8 mouse cellular contexts compared by ENCODE assay signal in the genomic region with DNA sequence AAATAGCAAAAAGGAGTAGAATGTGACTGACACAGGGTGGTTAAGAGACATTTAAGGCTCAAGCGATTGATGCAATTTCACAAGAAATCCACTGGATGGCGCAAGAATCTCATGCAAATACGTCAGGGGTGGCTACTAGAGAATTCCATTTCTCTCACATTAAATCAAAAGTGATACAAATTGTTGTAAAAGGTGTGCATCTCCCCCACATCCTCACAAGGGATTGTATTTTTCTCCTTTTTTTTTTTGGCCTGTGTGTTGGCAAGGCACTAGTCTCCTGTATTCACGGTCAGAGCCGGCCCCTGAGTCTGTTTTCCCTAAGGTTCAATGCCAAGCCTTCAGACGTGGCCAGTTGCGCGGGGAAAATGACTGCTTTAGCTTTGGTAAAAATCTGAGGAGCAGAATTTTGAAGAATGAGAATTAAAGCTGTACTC.
A peak's percentile ranks its signal among the peaks of the same experiment; 100 is the strongest.
DNase-seq lines count a peak whose midpoint lies in the region; ATAC-seq lines count a peak whose summit lies in the region.

No protein-coding gene starts in this region.

- H3K27me3 ChIP-seq in heart, embryonic 10.5 days (ENCODE audit: insufficient read depth, poor library complexity, severe bottlenecking): no peaks in the 10 kb centered on the region
- H3K27me3 ChIP-seq in hindbrain, embryonic 16.5 days (replicated peaks; ENCODE audit: control insufficient read depth, insufficient read depth, low read length): no peaks in the 10 kb centered on the region

- H3K9ac ChIP-seq in hindbrain, embryonic 16.5 days (ENCODE audit: low read depth, low read length): peak overlapping the region; percentile 25; the same call in 1 of the 2 replicates

- H3K4me3 ChIP-seq in heart, embryonic 10.5 days: no peak overlapping the region
- H3K4me3 ChIP-seq in hindbrain, embryonic 16.5 days (ENCODE audit: low read length): no peak overlapping the region; the same call in 1 of the 2 replicates

- WGBS in heart, embryonic 10.5 days: 56% methylated on average over 8 of the region's 8 CpGs
- 30% methylated on average over 8 of the region's 8 CpGs for WGBS in hindbrain, embryonic 16.5 days

- ATAC-seq in hindbrain, embryonic 16.5 days: peak; percentile 65
- no peak; the same call in 1 of the 2 replicates for ATAC-seq in granulocyte monocyte progenitor cell, adult 5-6 weeks (replicated peaks; ENCODE audit: poor library complexity, severe bottlenecking)

- peak overlapping the region; percentile 40; the same call in 1 of the 2 replicates for H3K4me2 ChIP-seq in hindbrain, embryonic 16.5 days (ENCODE audit: low read length)

- no peaks in the 10 kb centered on the region for H3K4me1 ChIP-seq in heart, embryonic 10.5 days
- H3K4me1 ChIP-seq in hindbrain, embryonic 16.5 days (ENCODE audit: control insufficient read depth, insufficient read depth, low read depth, low read length): no peaks in the 10 kb centered on the region; the same call in 1 of the 2 replicates

- no peaks in the 10 kb centered on the region for H3K36me3 ChIP-seq in heart, embryonic 10.5 days
- no peaks in the 10 kb centered on the region for H3K36me3 ChIP-seq in hindbrain, embryonic 16.5 days (ENCODE audit: control insufficient read depth, insufficient read depth, low read length)

- no peak overlapping the region for H3K27ac ChIP-seq in heart, embryonic 10.5 days
- no peak overlapping the region for H3K27ac ChIP-seq in hindbrain, embryonic 16.5 days (ENCODE audit: low read depth, low read length)

- DNase-seq in heart, adult 8-10 months (ENCODE audit: low spot score): peak; percentile 26
- no peak for DNase-seq in heart, embryonic 10.5 days (ENCODE audit: low spot score)
- DNase-seq in A20 (ENCODE audit: low read depth, low spot score): peak; percentile 20
- DNase-seq in WW6 (ENCODE audit: low read depth, low spot score): peak; percentile 4
- DNase-seq in telencephalon, adult 2 months (ENCODE audit: low read depth, low spot score): peak; percentile 68
- no peak for DNase-seq in B cell, adult 2 months

- no peaks in the 10 kb centered on the region for H3K9me3 ChIP-seq in heart, embryonic 10.5 days
- no peaks in the 10 kb centered on the region for H3K9me3 ChIP-seq in hindbrain, embryonic 16.5 days (ENCODE audit: control insufficient read depth, low read length)

Comparison
In these comparisons a context has a peak if more than half of its experiments do, and no peak if none do; other contexts are left out.
1. DNase-seq: peak in heart, adult 8-10 months (single experiment), A20 (single experiment), WW6 (single experiment) and telencephalon, adult 2 months (single experiment); none in heart, embryonic 10.5 days (single experiment) and B cell, adult 2 months (0 of 2).